Mouse (Mus musculus): ENCODE data around the gene Faim2. TPM values are rescaled to one million over a fixed set of nuclear protein-coding genes. Genes with fewer than 3 reads are reported as not detected.

The Faim2 gene
- total RNA-seq, 2 experiments from 2014 or later: 0.75 TPM; not detected in 1

GRCm38 (mm10) chr15:99471677-99472063, 56.3 kb downstream of the Faim2 start:
- Histone ChIP-seq H3K27ac (no peak overlapping the region), H3K4me3 (no peak overlapping the region)
- intact Hi-C loops (cut with DNase I): loop anchor here (1.0 to 10.0 kb wide), 2 partner anchors 55 to 157 kb away; no protein-coding TSS in a partner anchor
- DNase-seq: no peak
- TF ChIP-seq CTCF (IDR thresholded peaks at IDR 0.05): no peak

- peak overlapping the region; percentile 63 for H3K4me3 ChIP-seq
- H3K27ac ChIP-seq: peak overlapping the region; percentile 82
- peak; percentile 98 for TF ChIP-seq CTCF (IDR thresholded peaks at IDR 0.05)
- peak; percentile 73 for DNase-seq
- intact Hi-C loops (cut with DNase I): loop anchor here (1.0 to 10.0 kb wide), 2 partner anchors 55 to 156 kb away; no protein-coding TSS in a partner anchor
Measured at GRCm38 (mm10) chr15:99470971-99471676, 56.8 kb downstream of the Faim2 start.

- DNase-seq: peak; percentile 81
- intact Hi-C loops (cut with DNase I): loop anchor here (10.0 kb wide), 1 partner anchor 155 kb away; no protein-coding TSS in a partner anchor
- H3K27ac ChIP-seq: peak overlapping the region; percentile 82
- no peak for TF ChIP-seq CTCF (IDR thresholded peaks at IDR 0.05)
- H3K4me3 ChIP-seq: peak overlapping the region; percentile 63
Measured at GRCm38 (mm10) chr15:99470224-99470761, 57.7 kb downstream of the Faim2 start.

GRCm38 (mm10) chr15:99469736-99470135, 58.2 kb downstream of the Faim2 start:
- TF ChIP-seq CTCF (IDR thresholded peaks at IDR 0.05): no peak
- DNase-seq: no peak
- Histone ChIP-seq H3K4me3 (peak overlapping the region; percentile 63), H3K27ac (peak overlapping the region; percentile 82)
- intact Hi-C loops (cut with DNase I): loop anchor here (10.0 kb wide), 1 partner anchor 155 kb away; no protein-coding TSS in a partner anchor

GRCm38 (mm10) chr15:99469067-99469466, 58.9 kb downstream of the Faim2 start:
- intact Hi-C loops (cut with DNase I): no loop called here
- peak; percentile 92 for TF ChIP-seq CTCF (IDR thresholded peaks at IDR 0.05)
- Histone ChIP-seq H3K4me3 (no peak overlapping the region), H3K27ac (peak overlapping the region; percentile 82; the same call in 1 of the 2 replicates)
- DNase-seq: peak; percentile 75

- intact Hi-C loops (cut with DNase I): no loop called here
- no peak for DNase-seq
- Histone ChIP-seq H3K4me3 (no peak overlapping the region), H3K27ac (no peak overlapping the region)
- TF ChIP-seq CTCF (IDR thresholded peaks at IDR 0.05): no peak
Measured at GRCm38 (mm10) chr15:99463194-99463593, 64.8 kb downstream of the Faim2 start.

- H3K27ac ChIP-seq: peak within 1 kb of the TSS; percentile 92
- peak within 1 kb of the TSS; percentile 91 for H3K4me3 ChIP-seq
- peak; percentile 95 for DNase-seq
- intact Hi-C loops (cut with DNase I): no loop called here
- TF ChIP-seq CTCF (IDR thresholded peaks at IDR 0.05): no peak
Measured at GRCm38 (mm10) chr15:99457606-99458401, 70.2 kb downstream of the Faim2 start, which contains the start of gene Nckap5l. TSS of gene Nckap5l (minus strand) at chr15:99457748.

GRCm38 (mm10) chr15:99456963-99457605, 70.9 kb downstream of the Faim2 start:
- DNase-seq: peak; percentile 79
- Histone ChIP-seq H3K27ac (peak overlapping the region; percentile 92), H3K4me3 (peak overlapping the region; percentile 91)
- TF ChIP-seq CTCF (IDR thresholded peaks at IDR 0.05): no peak
- intact Hi-C loops (cut with DNase I): no loop called here

- TF ChIP-seq CTCF (IDR thresholded peaks at IDR 0.05): no peak
- DNase-seq: no peak
- intact Hi-C loops (cut with DNase I): no loop called here
- H3K27ac ChIP-seq: peak overlapping the region; percentile 92
- peak overlapping the region; percentile 91 for H3K4me3 ChIP-seq
Measured at GRCm38 (mm10) chr15:99456338-99456962, 71.5 kb downstream of the Faim2 start.

GRCm38 (mm10) chr15:99455415-99455814, 72.5 kb downstream of the Faim2 start:
- no peak for TF ChIP-seq CTCF (IDR thresholded peaks at IDR 0.05)
- Histone ChIP-seq H3K27ac (no peak overlapping the region), H3K4me3 (no peak overlapping the region)
- intact Hi-C loops (cut with DNase I): no loop called here
- DNase-seq: no peak

- DNase-seq: no peak
- intact Hi-C loops (cut with DNase I): no loop called here
- H3K4me3 ChIP-seq: no peak overlapping the region
Measured at GRCm38 (mm10) chr15:99454585-99455279, 73.2 kb downstream of the Faim2 start.

More at GRCm38 (mm10) chr15:99454585-99455279, 73.2 kb downstream of the Faim2 start:
- no peak for TF ChIP-seq CTCF (IDR thresholded peaks at IDR 0.05)
- H3K27ac ChIP-seq: no peak overlapping the region

All from gastrocnemius, adult 2 months (tissue).